Mouse (Mus musculus) left cerebral cortex, adult 18-20 months (tissue): ENCODE data around the gene Gpsm2. TPM values are rescaled to one million over a fixed set of nuclear protein-coding genes. Genes with fewer than 3 reads are reported as not detected.
"Not testable (repeated sequence)": the region's sequence is repeated elsewhere in the genome, so short reads cannot be mapped to it uniquely, and the experiment has no call there.

ENCODE experiments used
- DNase-seq, 2 experiments: peaks; one replicate each; pipeline ENCODE4 v3.0.0; 2021 to 2022; ENCODE audit warnings: low spot score in 2 of 2, mixed read lengths in 1 of 2
- total RNA-seq, 2 experiments: library from RNA; stranded (reverse); gene quantifications; 2 replicates each; pipeline ENCODE4 v1.2.3; 2021

Gpsm2 gene
- total RNA-seq, 2 experiments from 2014 or later, result 14.7 to 18.8 TPM

- DNase-seq, result no peak
Measured at GRCm38 (mm10) chr3:108727776-108728175, 5.7 kb upstream of the Gpsm2 start.

DNA sequence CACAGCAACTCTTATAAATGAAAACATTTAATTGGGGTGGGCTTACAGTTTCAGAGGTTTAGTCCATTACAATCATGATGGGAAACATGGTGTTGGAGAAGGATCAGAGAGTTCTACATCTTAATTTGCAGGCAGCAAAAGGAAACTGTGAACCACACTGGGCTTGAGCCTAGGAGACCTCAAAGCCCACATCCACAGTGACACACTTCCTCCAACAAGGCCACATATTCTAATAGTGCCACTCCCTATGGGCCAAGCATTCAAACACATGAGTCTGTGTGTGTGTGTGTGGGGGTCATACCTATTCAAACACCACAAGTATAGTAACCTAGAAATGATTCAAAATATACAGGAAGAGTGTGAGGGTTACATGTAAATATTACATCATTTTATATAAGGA, 5.2 kb upstream of the Gpsm2 start:
- no peak for DNase-seq

GRCm38 (mm10) chr3:108726413-108726812, 4.3 kb upstream of the Gpsm2 start:
- DNase-seq, result no peak

DNA sequence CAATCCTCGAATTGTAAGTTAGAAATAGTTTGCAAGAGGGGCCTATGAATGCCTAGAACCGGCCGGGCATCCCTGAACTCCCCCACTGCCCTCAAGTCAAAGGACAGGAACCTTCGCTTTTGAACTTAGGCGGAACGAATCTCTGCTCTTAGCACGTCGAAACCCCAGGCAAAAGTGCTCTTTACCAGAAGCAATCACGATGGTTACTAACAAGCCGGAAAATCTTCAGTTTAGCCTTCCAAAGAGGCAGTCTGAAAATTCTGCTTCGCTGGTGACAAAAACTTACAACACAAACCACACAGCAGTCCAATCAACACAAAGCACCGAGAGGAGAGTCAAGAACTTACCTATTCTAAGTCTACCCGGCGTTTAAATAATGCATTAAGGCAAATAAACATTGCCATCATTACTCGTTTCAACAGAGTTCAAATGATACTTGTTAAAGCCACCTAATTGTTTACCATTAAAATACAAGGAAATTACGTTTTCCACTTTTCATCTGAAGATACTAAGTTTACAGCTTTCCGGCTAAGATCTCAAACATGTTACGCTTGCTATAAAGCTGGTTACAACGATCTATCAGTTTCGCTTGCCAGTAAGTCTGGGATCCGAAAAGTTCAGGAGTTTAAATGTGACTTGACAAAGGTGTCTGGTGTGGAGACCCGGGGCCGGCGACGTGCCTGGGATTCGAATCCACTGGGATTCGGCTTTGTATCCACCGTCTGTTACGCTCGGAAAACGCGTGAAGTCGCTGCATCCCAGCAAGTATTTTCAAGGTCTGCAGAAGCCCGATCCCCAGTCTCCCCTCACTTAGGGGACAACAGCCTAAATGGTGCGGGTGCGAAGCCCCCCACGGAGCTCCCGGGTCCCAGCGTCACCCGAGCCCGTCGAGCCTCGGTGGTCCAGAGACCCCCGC, 775 bp downstream of the Gpsm2 start:
- DNase-seq, result peak; percentile 32 to 50

- no peak for DNase-seq
Measured at GRCm38 (mm10) chr3:108719761-108720160, 2.3 kb downstream of the Gpsm2 start.

DNA sequence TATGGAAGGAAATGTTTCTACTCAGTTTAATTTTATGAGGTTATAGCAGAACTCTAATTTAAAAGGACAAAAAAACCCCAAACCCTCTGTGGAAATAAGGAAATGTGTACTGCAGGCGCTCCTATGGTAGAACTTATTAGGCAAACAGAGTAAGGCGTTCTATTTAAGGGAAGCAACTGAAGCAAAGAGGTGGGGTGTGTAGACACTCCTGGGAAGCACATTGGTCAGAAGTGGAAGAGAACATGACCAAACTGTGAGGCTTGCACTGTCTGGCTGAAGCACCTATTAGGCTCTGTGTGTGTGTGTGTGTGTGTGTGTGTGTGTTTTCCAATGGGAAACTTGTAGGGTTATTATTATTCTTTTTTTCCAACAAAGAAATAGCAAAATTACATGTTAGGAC, 2.8 kb downstream of the Gpsm2 start:
- no peak for DNase-seq

- DNase-seq, result no peak
Measured at GRCm38 (mm10) chr3:108717896-108718502, 4.1 kb downstream of the Gpsm2 start.

- DNase-seq, result no peak
Measured at GRCm38 (mm10) chr3:108714837-108715236, 7.3 kb downstream of the Gpsm2 start.

GRCm38 (mm10) chr3:108713065-108713675, 8.9 kb downstream of the Gpsm2 start:
- DNase-seq, result no peak

- no peak for DNase-seq
Measured at GRCm38 (mm10) chr3:108711296-108711695, 10.8 kb downstream of the Gpsm2 start.

- DNase-seq, result no peak
Measured at GRCm38 (mm10) chr3:108702789-108703188, 19.3 kb downstream of the Gpsm2 start.

- DNase-seq, result no peak
Measured at GRCm38 (mm10) chr3:108701256-108701655, 20.9 kb downstream of the Gpsm2 start.

DNA sequence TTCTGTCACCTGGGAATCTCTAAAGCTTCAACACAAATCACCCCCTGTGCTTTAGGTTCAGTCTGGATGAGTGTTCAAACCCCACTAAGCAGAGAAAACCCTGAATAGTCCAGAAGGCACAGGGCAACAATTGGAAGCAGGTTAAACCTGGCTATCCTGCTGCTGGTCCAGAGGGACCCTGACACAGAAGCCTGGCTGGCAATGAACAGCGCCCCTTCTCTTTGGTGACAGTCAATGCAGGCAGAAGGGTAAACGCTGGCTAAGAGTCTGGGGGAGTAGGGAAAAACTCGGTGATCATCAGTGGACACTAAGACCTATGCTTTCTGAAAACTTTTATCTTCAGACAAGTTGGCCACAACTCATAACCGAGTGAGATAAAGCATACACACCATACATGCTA, 22.3 kb downstream of the Gpsm2 start:
- DNase-seq, result no peak

- DNase-seq, result no peak
Measured at GRCm38 (mm10) chr3:108698662-108699061, 23.4 kb downstream of the Gpsm2 start.

DNA sequence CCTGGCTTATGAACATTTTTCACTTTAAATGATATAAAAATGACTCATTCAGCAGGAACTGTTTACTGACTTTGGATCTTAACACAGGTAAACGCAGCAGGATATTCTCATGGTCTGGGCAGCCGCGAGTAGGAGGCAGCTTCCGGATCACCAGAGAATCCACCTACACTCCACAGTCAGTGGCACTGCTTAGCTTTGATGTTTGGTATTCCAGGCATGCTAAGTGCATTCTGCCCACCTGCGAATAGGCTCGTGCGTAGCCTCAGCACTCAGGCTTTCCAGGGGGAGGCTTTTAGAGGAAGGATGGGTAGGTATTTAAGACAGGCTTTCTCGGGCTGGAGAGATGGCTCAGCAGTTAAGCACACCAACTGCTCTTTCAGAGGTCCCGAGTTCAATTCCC, 27.8 kb downstream of the Gpsm2 start:
- peak; percentile 20 to 29 for DNase-seq

DNA sequence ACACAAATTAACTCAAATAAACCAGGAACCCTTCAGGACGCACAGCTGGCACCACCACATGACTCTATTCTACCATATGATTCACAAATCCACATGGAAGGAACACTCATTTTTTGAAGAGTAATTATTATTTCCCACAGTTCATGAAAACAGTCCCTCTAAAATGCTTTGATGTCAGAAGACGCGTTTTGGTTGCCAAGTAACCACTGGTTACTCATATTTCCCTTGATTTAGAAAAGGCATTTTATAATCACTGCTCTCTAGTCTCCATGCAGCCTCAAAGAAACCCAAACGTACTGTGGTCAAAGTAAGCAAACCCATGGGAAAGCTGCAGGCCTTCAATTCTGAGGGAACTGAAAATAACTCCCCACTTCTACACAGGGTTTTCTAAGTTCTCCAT, 32.1 kb downstream of the Gpsm2 start:
- DNase-seq, result no peak

DNA sequence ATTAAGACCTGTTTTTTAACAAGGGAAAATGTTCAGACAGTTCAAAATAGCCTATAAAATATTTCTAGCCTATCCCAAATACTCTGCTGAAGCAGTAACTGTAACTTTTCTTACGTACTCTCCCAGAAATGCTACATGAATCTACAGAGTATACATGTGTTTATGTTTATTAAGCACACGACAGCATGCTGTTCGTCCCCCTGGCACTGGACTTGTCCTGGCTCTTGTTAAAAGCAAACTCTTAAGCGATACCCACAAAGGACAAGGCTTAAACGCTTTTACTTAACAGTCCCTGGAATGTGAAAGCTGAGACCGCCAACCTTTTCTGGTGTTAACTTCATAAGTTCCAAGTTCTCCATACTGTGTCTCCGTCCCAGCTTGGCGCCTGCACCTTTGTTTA, 32.7 kb downstream of the Gpsm2 start:
- DNase-seq, result no peak

DNA sequence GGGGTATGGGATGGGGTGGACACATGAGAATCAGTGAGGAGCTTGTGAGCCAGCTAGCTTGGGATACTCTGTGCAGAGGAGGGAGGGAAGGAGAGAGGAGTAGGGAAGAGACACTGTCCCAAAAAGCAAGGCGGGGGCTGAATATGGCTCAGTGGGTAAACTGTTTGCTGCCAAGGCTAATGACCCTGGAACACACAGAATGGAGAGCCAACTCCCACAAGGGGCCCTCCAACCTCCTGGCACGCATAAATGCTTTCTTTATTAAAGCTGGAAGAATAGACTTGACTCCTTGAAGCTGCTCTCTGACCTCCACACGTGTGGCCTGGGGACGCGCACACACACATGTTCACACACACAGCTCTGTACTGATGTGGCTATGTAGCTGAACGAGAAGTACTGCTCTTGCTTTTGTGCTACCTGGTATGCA, 33.1 kb downstream of the Gpsm2 start:
- no peak for DNase-seq

DNA sequence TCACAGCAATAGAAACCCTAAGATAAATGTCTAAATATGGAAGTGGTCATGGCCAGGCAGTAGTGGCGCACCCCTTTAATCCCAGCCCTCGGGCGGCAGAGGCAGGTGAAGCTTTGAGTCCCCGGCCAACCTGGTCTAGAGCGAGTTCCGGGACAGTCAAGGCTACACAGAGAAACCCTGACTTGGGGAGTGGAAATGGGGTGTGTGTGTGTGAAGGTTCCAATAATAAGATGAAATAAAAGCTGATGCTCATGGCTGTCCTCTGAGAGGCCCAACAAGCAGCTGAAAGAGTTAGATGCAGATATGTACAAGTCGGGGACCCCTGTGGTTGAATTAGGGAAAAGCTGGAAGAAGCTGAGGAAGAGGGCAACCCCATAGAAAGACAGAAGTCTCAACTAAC, 36.4 kb downstream of the Gpsm2 start:
- no peak for DNase-seq

DNA sequence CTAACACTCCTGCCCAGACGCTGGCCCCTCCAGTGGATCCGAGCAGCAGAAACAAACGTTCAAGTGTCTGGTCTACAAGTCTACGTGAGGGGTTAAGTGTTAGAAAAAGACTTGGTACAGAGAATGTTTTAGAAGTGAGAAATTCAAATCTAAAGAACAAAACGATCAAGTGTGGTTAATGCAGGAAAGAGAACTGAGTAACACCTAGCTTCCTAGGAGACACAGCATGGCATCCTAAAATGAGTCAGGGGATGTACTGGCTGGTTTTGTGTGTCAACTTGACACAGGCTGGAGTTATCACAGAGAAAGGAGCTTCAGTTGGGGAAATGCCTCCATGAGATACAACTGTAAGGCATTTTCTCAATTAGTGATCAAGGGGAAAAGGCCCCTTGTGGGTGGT, 38.5 kb downstream of the Gpsm2 start:
- DNase-seq, result not testable (repeated sequence)

- no peak for DNase-seq
Measured at GRCm38 (mm10) chr3:108681004-108681403, 41.1 kb downstream of the Gpsm2 start.

DNA sequence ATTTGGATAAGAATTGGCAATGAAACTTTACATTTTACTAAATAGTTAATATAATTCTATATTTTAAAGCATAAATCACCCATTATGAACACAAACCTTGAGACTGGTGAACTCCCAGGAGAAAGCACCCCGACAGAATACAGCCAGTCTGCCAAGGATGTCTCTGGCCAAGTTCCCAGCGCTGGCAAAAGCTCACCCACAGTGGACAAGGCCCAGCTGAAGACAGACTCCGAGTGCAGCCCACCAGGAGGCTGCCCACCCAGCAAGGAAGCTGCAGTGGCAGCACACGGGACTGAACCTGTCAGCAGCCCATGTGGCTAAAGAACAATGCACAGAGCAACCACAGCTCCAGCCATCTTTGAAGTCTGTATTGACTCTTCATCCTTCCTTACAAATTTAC, 45.5 kb downstream of the Gpsm2 start:
- DNase-seq, result no peak
